Mouse (Mus musculus) limb, embryonic 11.5 days (tissue): ENCODE measurements around the gene Gm16253. TPM values are rescaled to one million over a fixed set of nuclear protein-coding genes. Genes with fewer than 3 reads are reported as not detected.

Source experiments
- ATAC-seq: fragments of 200-750 bp; cut with Nextera tagmentation; 2 replicates; pipeline ENCODE4 v1.8.0; 2017; ENCODE audit warnings: low read depth; ENCODE audit not compliant: insufficient number of reproducible peaks, low FRiP score, low TSS enrichment
- DNase-seq: peaks from one replicate; pipeline ENCODE4 v3.0.0-alpha.2; 2015; ENCODE audit warnings: low spot score
- H3K27ac ChIP-seq: fragments of 300-500 bp; sonication (generic); replicated peaks from 2 replicates; pipeline ENCODE4 v1.5.1; 2014; ENCODE audit warnings: low read depth, mild to moderate bottlenecking, low read length
- H3K27me3 ChIP-seq: fragments of 300-500 bp; sonication (generic); 2 replicates; pipeline ENCODE4 v1.6.1; 2014; ENCODE audit warnings: mild to moderate bottlenecking, low read length, mixed read lengths; ENCODE audit not compliant: control insufficient read depth, insufficient read depth
- H3K36me3 ChIP-seq: fragments of 300-500 bp; sonication (generic); 2 replicates; pipeline ENCODE4 v1.6.1; 2014; ENCODE audit warnings: mild to moderate bottlenecking, low read length, moderate library complexity, mixed read lengths; ENCODE audit not compliant: control insufficient read depth, insufficient read depth
- H3K4me1 ChIP-seq: fragments of 300-500 bp; sonication (generic); 2 replicates; pipeline ENCODE4 v1.6.1; 2014; ENCODE audit warnings: low read length, mixed read lengths; ENCODE audit not compliant: control insufficient read depth, insufficient read depth
- H3K4me2 ChIP-seq: fragments of 300-500 bp; sonication (generic); 2 replicates; pipeline ENCODE4 v1.6.1; 2014; ENCODE audit warnings: low read depth, mild to moderate bottlenecking, moderate library complexity; ENCODE audit not compliant: severe bottlenecking
- H3K4me3 ChIP-seq: fragments of 300-500 bp; sonication (generic); 2 replicates; pipeline ENCODE4 v1.5.1; 2014; ENCODE audit warnings: low read depth, low read length
- H3K9ac ChIP-seq: fragments of 300-500 bp; sonication (generic); 2 replicates; pipeline ENCODE4 v1.6.1; 2014; ENCODE audit warnings: mild to moderate bottlenecking, low read length
- H3K9me3 ChIP-seq: fragments of 300-500 bp; sonication (generic); 2 replicates; pipeline ENCODE4 v1.6.1; 2016; ENCODE audit warnings: low read length; ENCODE audit not compliant: control insufficient read depth
- WGBS: fragments of 180-500 bp; shearing (Covaris S2); extraction: QIAGEN DNeasy Blood & Tissue Kit; methylation state at CpG from one replicate; pipeline ENCODE4 v1.1.7; 2014; 5-methylcytosine and 5-hydroxymethylcytosine counted together
- polyA plus RNA-seq: library from polyadenylated mRNA; unstranded; fragments of >200 nt; fragmentation: Nextera tagmentation; extraction: Ambion mirVana; gene quantifications from 2 replicates; pipeline ENCODE4 v1.2.1, GENCODE M21; 2014

Gene Gm16253
- polyA plus RNA-seq, 1 experiment from 2014 or later, result 0.69 TPM

DNA sequence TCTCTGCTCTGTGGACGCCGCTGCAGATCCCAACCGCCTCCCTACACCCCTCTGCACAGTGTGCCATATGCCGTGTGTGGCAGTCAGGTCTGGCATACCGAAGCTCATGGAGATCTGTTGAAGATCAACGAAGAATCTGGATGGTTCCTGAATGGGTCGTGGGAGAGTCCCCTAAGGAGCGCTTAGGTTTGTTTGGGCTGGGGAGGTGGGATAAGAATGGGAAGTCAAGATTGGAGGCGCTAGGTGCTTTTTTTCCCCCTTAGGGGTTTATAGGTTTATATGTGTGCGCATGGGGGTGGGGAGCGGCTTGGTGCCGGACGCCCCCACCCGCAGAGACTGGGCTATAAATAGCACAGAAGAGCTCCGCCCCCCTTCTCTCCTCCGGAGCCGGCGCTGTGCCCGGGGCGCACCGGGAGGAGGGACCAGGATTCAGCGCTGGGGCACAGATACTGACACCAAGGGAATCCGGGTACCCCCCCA, 19.5 kb downstream of the Gm16253 start, which contains the start of gene Ankrd34a:
Gene Ankrd34a, plus strand, starts transcription at position 409 of the 480 bp plus-strand sequence.
- Histone ChIP-seq H3K4me1 (peaks cover 18% of the 10 kb centered on the region; the same call in 1 of the 2 replicates), H3K36me3 (no peaks in the 10 kb centered on the region), H3K27me3 (peaks cover 10% of the 10 kb centered on the region), H3K4me2 (peak within 1 kb of the TSS; percentile 99), H3K27ac (no peak within 1 kb of the TSS), H3K4me3 (peak within 1 kb of the TSS; percentile 49), H3K9me3 (no peaks in the 10 kb centered on the region), H3K9ac (peak within 1 kb of the TSS; percentile 61)
- WGBS, result under 1% methylated on average over 20 of the region's 23 CpGs
- ATAC-seq (no peak), DNase-seq (peak; percentile 48)

DNA sequence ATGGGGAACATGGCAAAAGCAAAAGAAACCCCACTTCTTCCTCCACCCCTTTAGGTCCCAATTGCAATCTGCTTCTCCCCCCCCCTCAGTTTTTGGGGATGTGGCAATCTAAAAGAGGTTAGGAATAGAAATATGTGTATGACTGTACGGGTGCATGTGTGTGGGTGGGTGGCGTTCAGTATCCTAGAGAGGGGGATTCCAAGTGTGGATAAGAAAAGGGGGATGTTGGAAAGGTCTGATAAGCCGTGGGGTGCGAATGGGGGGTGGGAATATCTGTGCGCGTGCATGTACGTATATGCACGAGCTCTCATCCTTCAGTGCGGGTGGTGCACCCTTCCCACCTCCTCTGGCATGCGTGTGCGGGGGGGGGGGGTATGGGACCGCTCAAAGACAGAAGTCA, 20.1 kb downstream of the Gm16253 start:
- ATAC-seq (no peak), DNase-seq (no peak)
- Histone ChIP-seq H3K36me3 (no peaks in the 10 kb centered on the region), H3K27me3 (peaks cover 10% of the 10 kb centered on the region), H3K4me1 (peaks cover 18% of the 10 kb centered on the region; the same call in 1 of the 2 replicates), H3K9me3 (no peaks in the 10 kb centered on the region), H3K4me2 (peak overlapping the region; percentile 99), H3K27ac (no peak overlapping the region), H3K4me3 (peak overlapping the region; percentile 49), H3K9ac (peak overlapping the region; percentile 61)
- 2% methylated on average over 11 of the region's 12 CpGs for WGBS

DNA sequence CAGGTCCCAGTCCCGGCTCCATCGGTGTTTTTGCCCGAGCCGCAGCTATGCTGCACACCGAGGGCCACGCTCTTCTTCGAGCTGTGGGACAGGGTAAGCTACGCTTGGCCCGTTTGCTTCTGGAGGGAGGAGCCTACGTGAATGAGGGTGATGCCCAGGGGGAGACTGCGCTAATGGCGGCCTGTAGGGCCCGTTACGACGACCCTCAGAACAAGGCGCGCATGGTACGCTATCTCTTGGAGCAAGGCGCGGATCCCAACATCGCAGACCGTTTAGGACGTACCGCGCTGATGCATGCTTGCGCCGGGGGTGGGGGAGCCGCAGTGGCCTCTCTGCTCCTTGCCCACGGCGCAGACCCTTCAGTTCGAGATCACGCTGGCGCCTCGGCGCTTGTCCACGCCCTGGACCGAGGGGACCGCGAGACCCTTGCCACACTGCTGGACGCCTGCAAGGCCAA, 20.7 kb downstream of the Gm16253 start:
- ATAC-seq (no peak), DNase-seq (peak; percentile 65)
- H3K9ac ChIP-seq, result peak overlapping the region; percentile 61
- H3K36me3 ChIP-seq, result no peaks in the 10 kb centered on the region
- H3K27me3 ChIP-seq, result peaks cover 10% of the 10 kb centered on the region
- no peak overlapping the region for H3K27ac ChIP-seq
- WGBS, result under 1% methylated on average over 40 of the region's 40 CpGs
- H3K4me1 ChIP-seq, result peaks cover 21% of the 10 kb centered on the region; the same call in 1 of the 2 replicates
- peak overlapping the region; percentile 49 for H3K4me3 ChIP-seq
- H3K9me3 ChIP-seq, result no peaks in the 10 kb centered on the region
- H3K4me2 ChIP-seq, result peak overlapping the region; percentile 99

DNA sequence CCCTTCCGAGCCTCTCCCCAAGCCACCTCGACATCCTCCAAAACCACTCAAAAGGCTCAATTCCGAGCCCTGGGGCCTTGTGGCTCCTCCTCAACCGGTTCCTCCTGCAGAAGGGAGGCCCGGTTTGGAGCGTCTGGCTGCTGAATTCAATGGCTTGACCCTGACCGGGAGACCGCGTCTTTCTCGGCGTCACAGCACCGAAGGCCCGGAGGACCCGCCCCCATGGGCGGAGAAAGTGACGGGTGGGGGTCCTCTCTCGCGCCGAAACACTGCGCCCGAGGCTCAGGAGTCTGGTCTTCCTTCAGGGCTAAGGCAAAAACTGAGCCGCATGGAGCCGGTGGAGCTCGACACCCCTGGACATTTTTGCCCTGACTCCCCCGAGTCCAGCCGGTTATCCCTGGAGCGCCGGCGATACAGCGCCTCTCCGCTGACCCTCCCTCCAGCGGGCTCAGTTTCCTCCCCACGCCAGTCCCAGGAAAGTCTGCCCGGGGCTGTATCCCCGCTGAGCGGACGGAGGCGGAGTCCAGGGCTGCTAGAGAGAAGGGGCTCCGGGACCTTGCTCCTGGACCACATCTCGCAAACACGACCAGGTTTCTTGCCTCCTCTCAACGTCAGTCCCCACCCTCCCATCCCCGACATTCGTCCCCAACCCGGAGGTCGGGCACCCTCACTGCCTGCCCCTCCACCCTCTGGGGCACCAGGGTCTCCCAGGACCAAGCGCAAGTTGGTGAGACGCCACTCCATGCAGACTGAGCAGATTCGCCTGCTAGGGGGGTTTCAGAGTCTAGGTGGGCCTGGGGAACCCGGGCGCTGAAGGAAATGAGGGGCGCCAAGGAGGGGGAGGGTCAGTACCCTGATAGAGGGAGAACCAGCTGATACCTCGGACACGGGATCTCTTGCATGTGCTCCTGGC, 21.6 kb downstream of the Gm16253 start:
- peak overlapping the region; percentile 61 for H3K9ac ChIP-seq
- WGBS, result 1% methylated on average over 54 of the region's 54 CpGs
- no peaks in the 10 kb centered on the region for H3K9me3 ChIP-seq
- ATAC-seq (no peak), DNase-seq (peak; percentile 84)
- H3K27me3 ChIP-seq, result peaks cover 10% of the 10 kb centered on the region
- peak overlapping the region; percentile 99 for H3K4me2 ChIP-seq
- H3K36me3 ChIP-seq, result no peaks in the 10 kb centered on the region
- peak overlapping the region; percentile 49 for H3K4me3 ChIP-seq
- H3K27ac ChIP-seq, result peak overlapping the region; percentile 62; the same call in 1 of the 2 replicates
- peaks cover 26% of the 10 kb centered on the region; the same call in 1 of the 2 replicates for H3K4me1 ChIP-seq

DNA sequence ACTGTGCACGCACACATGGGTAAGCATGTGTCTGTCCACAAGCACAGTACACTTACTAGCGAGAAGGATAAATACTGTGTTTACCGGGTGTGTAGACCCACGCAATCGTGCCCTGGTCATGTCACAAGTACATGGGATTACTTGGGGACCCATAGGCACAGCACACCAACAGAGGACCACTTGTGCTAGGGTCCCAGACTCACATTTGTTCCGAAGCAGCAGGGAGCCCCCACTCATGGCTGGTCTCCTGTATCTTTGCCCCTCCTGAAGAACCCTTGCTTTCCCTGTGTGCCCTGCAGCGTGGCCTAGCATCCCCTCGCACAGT, 22.2 kb downstream of the Gm16253 start:
- peaks cover 26% of the 10 kb centered on the region; the same call in 1 of the 2 replicates for H3K4me1 ChIP-seq
- H3K9ac ChIP-seq, result peak overlapping the region; percentile 61; the same call in 1 of the 2 replicates
- H3K27me3 ChIP-seq, result peaks cover 10% of the 10 kb centered on the region
- no peaks in the 10 kb centered on the region for H3K9me3 ChIP-seq
- no peak overlapping the region for H3K27ac ChIP-seq
- DNase-seq, result no peak
- H3K4me3 ChIP-seq, result peak overlapping the region; percentile 49
- no peak for ATAC-seq
- H3K36me3 ChIP-seq, result no peaks in the 10 kb centered on the region
- peak overlapping the region; percentile 99 for H3K4me2 ChIP-seq
- 47% methylated on average over 8 of the region's 8 CpGs for WGBS

DNA sequence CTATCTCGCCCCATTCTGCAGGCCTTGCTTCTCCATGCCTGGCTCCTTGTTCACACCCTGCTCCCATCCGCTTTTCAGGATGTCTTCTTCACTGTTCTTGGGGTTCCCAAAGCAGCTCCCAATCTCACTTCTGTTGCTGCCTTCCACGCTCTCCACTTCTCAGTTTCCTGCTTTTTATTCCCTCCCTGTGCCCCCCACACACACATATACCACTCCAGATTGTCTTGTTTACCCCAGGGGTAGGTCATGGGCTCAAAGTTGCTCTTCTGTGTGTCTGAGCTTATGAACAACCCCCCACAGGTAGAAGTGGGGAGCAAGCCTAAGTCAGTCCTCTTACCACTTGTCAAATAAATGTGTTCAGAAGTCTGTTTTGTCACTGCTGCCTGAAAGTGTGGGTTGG, 22.6 kb downstream of the Gm16253 start:
- no peak for DNase-seq
- no peak for ATAC-seq
- WGBS, result 57% methylated on average over 3 of the region's 3 CpGs
- peaks cover 26% of the 10 kb centered on the region; the same call in 1 of the 2 replicates for H3K4me1 ChIP-seq
- peaks cover 10% of the 10 kb centered on the region for H3K27me3 ChIP-seq
- H3K36me3 ChIP-seq, result no peaks in the 10 kb centered on the region
- no peak overlapping the region for H3K9ac ChIP-seq
- no peak overlapping the region for H3K4me3 ChIP-seq
- no peak overlapping the region for H3K4me2 ChIP-seq
- no peak overlapping the region for H3K27ac ChIP-seq
- H3K9me3 ChIP-seq, result no peaks in the 10 kb centered on the region

DNA sequence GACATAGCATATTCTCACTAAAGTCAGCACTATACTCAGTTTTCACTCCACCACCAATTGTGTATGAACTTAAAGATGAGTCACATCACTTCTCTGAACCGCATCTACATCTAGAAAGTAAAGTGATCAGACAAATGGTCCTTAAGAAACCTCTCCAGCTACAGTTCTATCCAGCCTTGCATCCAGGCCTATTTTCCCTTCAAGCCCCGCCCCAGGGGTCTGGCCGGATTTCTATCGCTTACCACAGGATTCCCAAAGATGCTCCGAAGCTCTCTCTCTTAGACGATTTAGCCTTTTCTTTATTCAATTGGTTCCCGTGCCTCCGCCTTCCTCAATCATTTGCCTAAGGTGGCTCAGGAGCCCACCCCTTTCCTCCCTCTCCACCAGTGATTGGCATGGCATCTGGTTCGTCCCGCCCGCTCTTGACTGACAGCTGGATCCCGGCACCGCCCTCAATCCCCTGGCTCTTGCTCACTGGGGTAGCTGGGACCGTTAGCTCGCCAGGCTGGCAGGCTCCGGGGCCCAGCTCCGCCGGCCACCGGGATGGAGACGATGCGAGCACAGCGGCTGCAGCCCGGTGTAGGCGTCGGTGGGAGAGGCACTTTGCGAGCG, 24.0 kb downstream of the Gm16253 start, which contains the start of gene Lix1l:
Gene Lix1l, plus strand, starts transcription at position 511 of the 612 bp plus-strand sequence.
- peak; percentile 90 for ATAC-seq

DNA sequence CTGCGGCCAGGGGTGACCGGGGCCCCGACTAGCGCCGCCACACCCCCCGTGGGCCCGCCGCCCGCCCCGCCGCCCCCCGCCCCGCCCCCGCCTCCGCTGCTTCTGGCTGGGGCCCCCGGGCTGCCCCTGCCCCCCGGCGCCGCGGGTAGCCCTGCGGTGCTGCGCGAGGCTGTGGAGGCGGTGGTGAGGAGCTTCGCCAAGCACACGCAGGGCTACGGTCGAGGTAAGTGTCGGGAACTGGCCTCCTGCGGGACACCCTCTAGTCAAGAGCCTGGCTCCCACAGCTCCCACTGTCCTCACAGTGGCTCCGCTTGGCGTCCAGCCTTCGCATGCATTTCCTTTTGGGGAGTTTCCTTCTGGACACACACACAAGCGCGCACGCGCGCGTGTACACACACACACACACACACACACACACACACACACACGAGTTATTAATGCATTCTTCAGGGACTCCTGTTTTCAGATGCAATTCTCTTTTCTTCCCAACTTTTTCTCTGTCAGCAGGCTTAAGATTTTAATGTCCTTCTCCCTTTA, 24.5 kb downstream of the Gm16253 start:
- Histone ChIP-seq H3K4me1 (peaks cover 23% of the 10 kb centered on the region; the same call in 1 of the 2 replicates), H3K4me3 (peak overlapping the region; percentile 75), H3K9me3 (no peaks in the 10 kb centered on the region), H3K9ac (peak overlapping the region; percentile 83), H3K4me2 (peak overlapping the region; percentile 73), H3K27me3 (peaks cover 3% of the 10 kb centered on the region; the same call in 1 of the 2 replicates), H3K36me3 (no peaks in the 10 kb centered on the region), H3K27ac (peak overlapping the region; percentile 68)
- WGBS, result under 1% methylated on average over 25 of the region's 40 CpGs
- ATAC-seq (peak; percentile 61), DNase-seq (peak; percentile 71)

More for the DNA sequence above, 24.0 kb downstream of the Gm16253 start, which contains the start of gene Lix1l:
- H3K4me2 ChIP-seq, result peak within 1 kb of the TSS; percentile 73
- H3K27ac ChIP-seq, result peak within 1 kb of the TSS; percentile 68
- H3K4me3 ChIP-seq, result peak within 1 kb of the TSS; percentile 75
- WGBS, result 2% methylated on average over 26 of the region's 27 CpGs
- DNase-seq, result peak; percentile 95
- no peaks in the 10 kb centered on the region for H3K36me3 ChIP-seq
- peak within 1 kb of the TSS; percentile 83 for H3K9ac ChIP-seq
- peaks cover 26% of the 10 kb centered on the region; the same call in 1 of the 2 replicates for H3K4me1 ChIP-seq
- peaks cover 5% of the 10 kb centered on the region for H3K27me3 ChIP-seq
- no peaks in the 10 kb centered on the region for H3K9me3 ChIP-seq
